Mouse (Mus musculus): ENCODE measurements around the gene Gm10491. TPM values are rescaled to one million over a fixed set of nuclear protein-coding genes. Genes with fewer than 3 reads are reported as not detected.
"Not testable (repeated sequence)": the region's sequence is repeated elsewhere in the genome, so short reads cannot be mapped to it uniquely, and the experiment has no call there.

The Gm10491 gene
- not detected in 2 replicates for polyA plus RNA-seq (2012)

DNA sequence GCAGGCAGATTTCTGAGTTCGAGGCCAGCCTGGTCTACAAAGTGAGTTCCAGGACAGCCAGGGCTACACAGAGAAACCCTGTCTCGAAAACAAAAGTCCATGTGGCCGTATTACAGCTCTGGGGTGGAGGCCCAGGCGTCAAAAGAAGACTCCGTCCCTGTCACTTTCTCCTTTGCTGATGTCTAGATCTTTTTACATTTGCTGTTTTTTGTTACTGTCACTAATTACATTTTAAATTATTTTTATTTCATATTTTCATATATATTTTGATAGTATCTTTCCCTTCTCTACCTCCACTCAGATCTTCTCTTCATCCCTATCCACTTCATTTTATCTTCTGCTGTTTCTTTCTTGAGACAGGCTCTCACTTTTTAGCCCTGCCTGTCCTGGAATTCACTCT, at the start of gene Gm10491:
Gm10491 (minus strand) TSS at position 101 of the 400 bp plus-strand sequence.
- no peak for TF ChIP-seq GATA1 (IDR thresholded peaks at IDR 0.05; ENCODE audit: low read length)

DNA sequence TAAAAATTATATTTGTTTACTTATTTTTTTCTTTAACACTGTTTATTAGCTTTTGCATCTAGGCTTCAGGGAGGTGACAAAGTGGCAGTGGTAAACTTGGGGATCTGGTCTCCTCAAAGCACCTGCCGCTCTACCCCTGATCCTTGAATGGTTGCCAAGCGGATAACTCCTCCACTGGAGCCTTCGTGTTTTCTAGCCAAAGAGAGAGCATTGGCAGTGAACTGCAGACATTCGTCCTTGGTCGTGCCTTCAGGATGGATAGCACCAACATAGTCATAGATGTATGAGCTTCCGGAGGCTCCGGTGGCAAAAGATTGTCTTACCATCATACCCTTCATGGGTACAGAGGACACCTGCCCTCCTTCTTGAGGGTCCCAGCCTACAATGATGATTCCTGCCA, 42.5 kb upstream of the Gm10491 start:
- no peak for TF ChIP-seq GATA1 (IDR thresholded peaks at IDR 0.05; ENCODE audit: low read length)

- no peak for TF ChIP-seq GATA1 (IDR thresholded peaks at IDR 0.05; ENCODE audit: low read length)
Measured at GRCm38 (mm10) chrX:7947900-7948492, 40.4 kb upstream of the Gm10491 start.

DNA sequence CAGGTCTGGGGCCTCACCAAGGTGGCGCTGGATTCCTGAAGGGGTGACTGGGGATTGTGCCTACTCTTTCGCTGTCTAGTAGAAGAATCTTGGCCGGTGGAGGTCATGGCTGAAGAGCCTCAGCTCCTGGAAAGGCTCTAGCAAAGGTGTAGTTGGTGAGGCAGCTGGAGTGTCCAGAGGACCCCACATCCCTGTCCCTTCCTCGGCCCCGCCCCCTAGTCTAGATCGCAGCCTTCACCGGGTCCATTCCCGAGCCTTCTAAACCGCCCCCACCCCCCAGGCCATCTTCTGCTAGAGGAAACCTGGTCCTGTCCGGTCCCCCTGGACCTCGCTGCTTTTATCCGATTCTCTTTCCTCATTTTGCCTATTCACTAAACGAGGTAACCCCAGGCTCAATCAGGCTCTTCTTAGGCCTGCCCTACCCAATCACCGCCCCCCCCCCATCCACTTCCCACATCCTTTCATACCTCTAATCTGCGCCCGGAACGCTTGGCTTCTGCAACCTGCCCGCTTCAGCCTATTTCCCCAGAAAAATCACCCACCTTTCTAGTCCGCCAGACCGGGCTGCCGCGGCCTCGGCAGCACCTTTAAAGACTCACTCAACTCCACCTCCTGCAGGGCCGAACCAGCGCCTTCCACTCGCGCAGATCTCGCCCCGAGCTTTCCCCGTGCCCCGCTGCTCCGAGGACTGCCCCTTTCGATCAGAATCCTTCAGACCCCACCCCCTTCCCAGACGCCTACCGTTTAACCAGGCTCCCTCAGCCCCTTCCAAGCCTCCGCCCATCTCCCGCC, 39.7 kb upstream of the Gm10491 start, which contains the start of gene Hdac6:
Hdac6 (minus strand) TSS at position 782 of the 792 bp plus-strand sequence.
- no peak for TF ChIP-seq GATA1 (IDR thresholded peaks at IDR 0.05; ENCODE audit: low read length)

DNA sequence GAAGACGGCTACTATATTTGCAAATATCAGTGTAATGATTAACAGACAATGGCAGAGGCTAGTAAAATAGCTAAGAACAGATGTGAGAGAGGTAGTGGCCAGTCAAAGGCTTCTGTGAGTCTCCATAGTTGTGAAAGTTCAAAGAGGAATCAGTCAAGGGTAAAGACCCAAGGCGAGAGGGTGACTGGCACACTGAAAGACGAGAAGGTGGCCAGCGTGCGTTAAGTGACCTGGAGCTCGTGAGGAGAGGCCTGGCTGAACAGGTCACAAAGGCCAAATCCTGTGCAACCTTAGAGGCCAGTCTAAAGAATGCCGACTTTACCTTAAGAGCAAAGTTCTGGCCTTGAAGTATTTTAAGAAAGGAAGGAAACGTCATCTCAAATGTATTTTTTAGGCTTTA, 38.0 kb upstream of the Gm10491 start:
- TF ChIP-seq GATA1 (IDR thresholded peaks at IDR 0.05; ENCODE audit: low read length) = no peak

GRCm38 (mm10) chrX:7937667-7938066, 30.0 kb upstream of the Gm10491 start:
- no peak for TF ChIP-seq GATA1 (IDR thresholded peaks at IDR 0.05; ENCODE audit: low read length)

DNA sequence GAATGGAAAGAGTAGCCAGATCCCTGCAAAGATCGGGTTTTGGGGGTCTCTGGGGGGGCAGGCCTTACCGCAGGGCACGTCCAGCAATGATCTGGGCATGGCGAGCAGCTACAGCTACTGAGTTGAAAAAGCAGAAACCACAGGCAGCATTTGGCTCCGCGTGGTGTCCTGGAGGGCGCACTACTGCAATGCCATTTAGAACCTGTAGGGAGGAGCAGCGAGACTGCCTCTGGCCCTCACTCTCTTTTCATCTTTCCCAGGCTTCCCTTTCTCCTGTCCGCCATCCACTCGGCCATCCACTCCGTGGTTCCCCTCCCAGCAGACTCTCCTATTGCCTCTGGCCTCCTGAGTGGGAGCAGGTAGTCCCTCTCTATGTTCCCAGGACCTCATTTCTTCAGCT, 29.2 kb upstream of the Gm10491 start:
- no peak for TF ChIP-seq GATA1 (IDR thresholded peaks at IDR 0.05; ENCODE audit: low read length)

- TF ChIP-seq GATA1 (IDR thresholded peaks at IDR 0.05; ENCODE audit: low read length) = no peak
Measured at GRCm38 (mm10) chrX:7928270-7928790, 20.7 kb upstream of the Gm10491 start, which contains the start of gene Eras. Gene Eras (minus strand): TSS chrX:7928607.

DNA sequence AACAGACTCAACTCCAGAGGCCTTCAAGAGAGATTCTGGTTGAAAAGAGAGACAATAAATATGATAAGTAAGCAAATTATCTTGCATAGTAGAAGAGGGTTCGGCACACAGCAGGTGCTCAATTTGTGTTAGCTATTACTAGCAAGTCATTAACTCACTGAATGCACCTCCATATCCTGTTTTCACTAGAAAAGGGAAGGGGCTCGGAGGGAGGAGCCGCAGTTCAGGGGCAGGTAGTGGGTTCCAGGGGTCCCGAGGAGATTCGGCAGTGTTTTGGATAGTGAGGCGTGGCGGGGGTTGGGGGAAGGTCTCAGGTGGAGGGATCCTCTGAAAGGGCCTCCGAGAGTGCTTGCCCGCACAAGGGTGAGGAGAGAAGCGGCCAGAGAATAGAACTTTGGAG, 19.5 kb upstream of the Gm10491 start:
- no peak for TF ChIP-seq GATA1 (IDR thresholded peaks at IDR 0.05; ENCODE audit: low read length)

- no peak for TF ChIP-seq GATA1 (IDR thresholded peaks at IDR 0.05; ENCODE audit: low read length)
Measured at GRCm38 (mm10) chrX:7926266-7926665, 18.6 kb upstream of the Gm10491 start.

DNA sequence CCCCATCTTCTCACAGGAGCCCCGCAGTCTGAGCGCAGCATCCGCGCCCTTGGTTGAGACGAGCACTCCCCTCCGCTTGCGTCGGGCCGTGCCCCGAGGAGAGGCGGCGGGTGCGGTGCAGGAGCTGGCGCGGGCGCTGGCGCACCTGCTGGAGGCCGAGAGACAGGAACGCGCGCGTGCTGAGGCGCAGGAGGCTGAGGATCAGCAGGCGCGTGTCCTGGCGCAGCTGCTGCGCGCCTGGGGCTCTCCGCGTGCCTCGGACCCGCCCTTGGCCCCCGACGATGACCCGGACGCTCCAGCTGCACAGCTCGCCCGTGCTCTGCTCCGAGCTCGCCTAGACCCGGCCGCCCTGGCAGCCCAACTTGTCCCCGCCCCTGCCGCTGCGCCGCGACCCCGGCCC, 14.4 kb upstream of the Gm10491 start:
- no peak for TF ChIP-seq GATA1 (IDR thresholded peaks at IDR 0.05; ENCODE audit: low read length)

DNA sequence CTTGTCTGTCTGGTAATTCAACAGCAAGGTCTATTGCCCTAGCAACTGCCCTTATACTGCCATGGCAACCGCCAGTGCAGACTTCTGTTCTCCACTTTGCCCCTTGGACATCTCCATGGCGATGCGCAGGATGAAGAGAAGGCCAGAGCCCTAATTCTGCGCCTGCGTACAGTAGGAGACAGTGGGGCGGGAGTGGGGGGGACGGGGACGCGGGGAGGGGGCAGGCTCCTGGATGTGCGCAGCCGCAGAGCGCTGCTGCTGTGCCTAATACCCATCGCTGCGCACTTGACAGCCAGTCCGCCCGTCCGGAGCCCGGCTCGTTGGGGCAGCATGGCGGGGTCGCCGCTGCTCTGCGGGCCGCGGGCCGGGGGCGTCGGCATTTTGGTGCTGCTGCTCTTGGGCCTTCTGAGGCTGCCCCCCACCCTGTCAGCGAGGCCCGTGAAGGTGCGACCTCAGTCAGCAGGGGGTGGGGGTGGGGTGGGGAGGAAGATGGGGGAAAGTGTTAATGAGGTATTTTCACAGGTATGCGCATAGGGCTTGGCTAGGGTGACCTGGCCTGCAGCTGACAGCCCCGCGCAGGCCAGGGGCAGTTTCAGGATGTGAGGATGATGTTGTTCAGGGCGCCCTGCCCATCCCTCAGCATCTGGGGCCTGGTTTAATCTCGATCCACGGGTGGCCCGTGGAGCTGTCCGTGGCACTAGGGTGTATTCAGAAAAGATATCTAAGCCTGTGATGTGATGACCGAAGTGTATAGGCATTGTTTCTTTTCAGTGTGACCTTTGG, 12.2 kb upstream of the Gm10491 start, which contains the start of gene Pcsk1n:
Pcsk1n (plus strand) TSS at position 222 of the 783 bp plus-strand sequence.
- no peak for TF ChIP-seq GATA1 (IDR thresholded peaks at IDR 0.05; ENCODE audit: low read length)

DNA sequence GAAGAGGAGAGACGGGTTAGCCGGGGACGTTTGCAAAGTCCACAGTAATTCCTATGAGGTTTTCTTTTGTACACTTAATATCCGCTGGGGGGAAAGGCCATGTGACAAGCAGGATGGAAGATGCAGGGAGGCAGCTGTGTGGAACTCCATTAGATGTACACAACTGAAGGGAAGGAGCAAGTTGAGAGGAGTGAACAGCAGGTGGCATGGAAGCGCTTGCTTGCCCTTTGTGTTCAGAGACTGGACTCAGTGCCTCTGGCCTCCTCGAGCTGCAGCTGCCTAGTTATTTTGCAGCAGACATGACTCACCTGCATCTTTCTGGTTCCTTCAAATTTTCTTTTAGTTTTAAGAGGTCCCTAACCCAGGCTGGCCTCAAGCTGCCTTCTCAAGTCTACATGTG, 2.8 kb upstream of the Gm10491 start:
- no peak for TF ChIP-seq GATA1 (IDR thresholded peaks at IDR 0.05; ENCODE audit: low read length)

GRCm38 (mm10) chrX:7909242-7909641, 1.6 kb upstream of the Gm10491 start, which contains the start of gene Gm10490:
Gene Gm10490 (plus strand): TSS chrX:7909542.
- not testable (repeated sequence) for TF ChIP-seq GATA1 (IDR thresholded peaks at IDR 0.05; ENCODE audit: low read length)

- no peak for TF ChIP-seq GATA1 (IDR thresholded peaks at IDR 0.05; ENCODE audit: low read length)
Measured at GRCm38 (mm10) chrX:7904441-7904840, 3.2 kb downstream of the Gm10491 start.
